Mouse (Mus musculus) frontal cortex, postnatal 36 days (tissue): ENCODE results near the gene Adam1a.

ENCODE experiments used
- DNase-seq, 2 experiments: peaks; one replicate each; pipeline ENCODE4 v3.0.0; 2022; ENCODE audit warnings: low spot score in 2 of 2

Adam1a gene

GRCm38 (mm10) chr5:121500719-121501118 lies 44.6 kb downstream of the Adam1a start:
- DNase-seq, result no peak

- DNase-seq, result peak; percentile 64 to 89
These were observed 52.0 kb downstream of the Adam1a start for GRCm38 (mm10) chr5:121493305-121493704.

DNA sequence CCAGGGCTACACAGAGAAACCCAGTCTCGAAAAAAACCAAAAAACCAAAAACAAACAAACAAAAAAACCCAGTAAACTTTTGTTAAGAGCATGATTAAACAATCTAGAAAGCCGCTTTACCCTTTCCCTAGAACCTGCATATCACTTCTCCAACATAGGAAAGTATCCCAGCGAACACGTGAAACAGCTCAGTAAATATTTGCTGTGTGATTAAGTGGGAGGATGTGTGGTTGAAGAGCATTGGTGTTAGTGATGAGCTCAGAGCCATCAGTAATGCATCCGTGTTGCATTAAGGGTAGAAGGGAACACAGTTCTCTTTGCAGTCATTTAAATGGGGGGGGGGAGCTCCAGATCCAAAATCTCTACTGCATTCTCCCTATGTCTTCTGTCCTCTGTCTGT lies 60.5 kb downstream of the Adam1a start:
- DNase-seq, result no peak

DNA sequence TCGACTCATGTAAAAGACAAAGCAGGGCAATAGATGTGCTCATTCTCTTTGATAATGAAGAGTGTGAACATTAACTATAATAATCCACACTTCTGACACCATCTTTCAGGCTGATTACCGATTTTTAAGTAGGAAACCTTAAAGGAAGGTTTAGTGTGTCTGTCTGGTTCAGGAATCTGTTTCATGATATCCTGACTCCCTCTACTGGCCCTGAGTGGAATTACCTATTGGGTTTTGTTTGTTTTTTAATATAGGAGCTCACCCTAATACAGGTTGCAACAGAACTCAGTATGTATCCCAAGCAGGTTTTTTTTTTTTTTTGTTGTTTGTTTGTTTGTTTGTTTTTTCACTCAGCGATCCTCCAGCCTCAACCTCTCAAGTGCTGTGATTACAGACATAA lies 67.6 kb downstream of the Adam1a start:
- DNase-seq, result peak in 1 of 2 experiments; percentile 42

GRCm38 (mm10) chr5:121476040-121476439 lies 69.2 kb downstream of the Adam1a start:
- DNase-seq, result no peak

GRCm38 (mm10) chr5:121474610-121475009 lies 70.7 kb downstream of the Adam1a start:
- DNase-seq, result no peak

GRCm38 (mm10) chr5:121472411-121472810 lies 72.9 kb downstream of the Adam1a start:
- DNase-seq, result no peak

DNA sequence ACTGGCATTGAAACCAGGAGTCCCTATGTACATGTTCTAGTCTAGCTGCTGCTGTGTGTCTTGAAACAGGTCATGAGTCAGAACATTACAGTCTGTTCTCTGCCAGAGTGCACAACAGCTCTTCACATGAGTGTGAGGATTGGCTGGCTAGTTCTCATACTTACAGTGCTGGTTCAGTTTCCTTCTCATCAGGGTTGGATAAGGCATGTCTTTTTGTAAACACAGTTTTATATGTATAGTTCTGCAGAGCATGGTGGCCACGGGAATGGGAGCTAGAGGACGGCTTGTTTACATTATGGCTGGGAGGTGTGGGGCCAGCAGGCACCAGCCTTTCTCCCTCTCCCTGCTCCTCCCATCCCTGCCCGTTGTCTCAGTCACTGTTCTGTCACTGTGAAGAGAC lies 75.7 kb downstream of the Adam1a start:
- no peak for DNase-seq
